Mouse (Mus musculus) adrenal gland, postnatal 4 days (tissue): Measurements from ENCODE around the gene Pwp1. TPM values are rescaled to one million over a fixed set of nuclear protein-coding genes. Genes with fewer than 3 reads are reported as not detected.

ENCODE experiments used
- total RNA-seq, 2 experiments: library from RNA; stranded (reverse); gene quantifications; 2 replicates each; pipeline ENCODE4 v1.2.3; 2021

Pwp1 gene
- total RNA-seq, 2 experiments from 2014 or later = 23.6 to 28.0 TPM

Other genes starting within 250 kb of the Pwp1 start
- 10 to 100 TPM; 23.4 to 23.9 TPM for gene Prdm4, start 87.6 kb downstream of the Pwp1 start, total RNA-seq
- gene Ascl4, start 98.2 kb downstream of the Pwp1 start, total RNA-seq = under 1 TPM in 1 of 2 experiments, not detected in 1; 0.28 TPM
- gene Rtcb, start 128.3 kb downstream of the Pwp1 start, total RNA-seq = 100 to 1,000 TPM; 138 to 146 TPM
- gene Bpifc, start 182.4 kb downstream of the Pwp1 start, total RNA-seq = under 1 TPM; 0.11 to 0.20 TPM
- gene Fbxo7, start 192.5 kb downstream of the Pwp1 start, total RNA-seq = 10 to 100 TPM; 34.7 to 35.3 TPM